Mouse (Mus musculus) lung, postnatal 0 days (tissue): ENCODE measurements around the gene Hoxc8. TPM values are rescaled to one million over a fixed set of nuclear protein-coding genes. Genes with fewer than 3 reads are reported as not detected.

Source experiments
- ATAC-seq: fragments of 200-750 bp; cut with Nextera tagmentation; 2 replicates; pipeline ENCODE4 v1.8.0; 2017; ENCODE audit warnings: moderate library complexity
- DNase-seq: peaks from one replicate; pipeline ENCODE4 v3.0.0-alpha.2; 2016; ENCODE audit warnings: low spot score
- H3K27ac ChIP-seq: fragments of 300-500 bp; sonication (generic); 2 replicates; pipeline ENCODE4 v1.5.1; 2014; ENCODE audit warnings: antibody characterized with exemption, mild to moderate bottlenecking, low read length, mixed read lengths
- H3K27me3 ChIP-seq: fragments of 300-500 bp; sonication (generic); replicated peaks from 2 replicates; pipeline ENCODE4 v1.6.1; 2014; ENCODE audit warnings: low read length, mixed read lengths; ENCODE audit not compliant: insufficient read depth
- H3K36me3 ChIP-seq: fragments of 300-500 bp; sonication (generic); 2 replicates; pipeline ENCODE4 v1.6.1; 2014; ENCODE audit warnings: low read length, mixed read lengths; ENCODE audit not compliant: insufficient read depth
- H3K4me1 ChIP-seq: fragments of 300-500 bp; sonication (generic); 2 replicates; pipeline ENCODE4 v1.6.1; 2014; ENCODE audit warnings: antibody characterized with exemption, low read depth, low read length, mixed read lengths; ENCODE audit not compliant: insufficient read depth
- H3K4me2 ChIP-seq: fragments of 300-500 bp; sonication (generic); replicated peaks from 2 replicates; pipeline ENCODE4 v1.6.1; 2014; ENCODE audit warnings: low read depth, mild to moderate bottlenecking, low read length, moderate library complexity, mixed read lengths
- H3K4me3 ChIP-seq: fragments of 300-500 bp; sonication (generic); 2 replicates; pipeline ENCODE4 v1.5.1; 2014; ENCODE audit warnings: low read depth, low read length
- H3K9ac ChIP-seq: fragments of 300-500 bp; sonication (generic); replicated peaks from 2 replicates; pipeline ENCODE4 v1.6.1; 2014; ENCODE audit warnings: low read depth, mild to moderate bottlenecking
- H3K9me3 ChIP-seq: fragments of 300-500 bp; sonication (generic); 2 replicates; pipeline ENCODE4 v1.6.1; 2016; ENCODE audit warnings: low read length, mixed read lengths
- CTCF ChIP-seq: IDR thresholded peaks from 2 replicates; pipeline ENCODE4 v1.5.1; 2016; ENCODE audit warnings: antibody characterized with exemption, mild to moderate bottlenecking
- EP300 ChIP-seq: IDR thresholded peaks from 2 replicates; pipeline ENCODE4 v1.6.1; 2016; ENCODE audit warnings: antibody characterized with exemption, mild to moderate bottlenecking, control low read depth
- WGBS: fragments of 180-500 bp; shearing (Covaris S2); extraction: QIAGEN DNeasy Blood & Tissue Kit; methylation state at CpG from one replicate; pipeline ENCODE4 v1.1.7; 2014; 5-methylcytosine and 5-hydroxymethylcytosine counted together
- polyA plus RNA-seq: library from polyadenylated mRNA; unstranded; fragments of >200 nt; fragmentation: Nextera tagmentation; extraction: Ambion mirVana; gene quantifications from 2 replicates; pipeline ENCODE4 v1.2.1, GENCODE M21; 2015

The Hoxc8 gene
- polyA plus RNA-seq, 1 experiment from 2014 or later, result not detected

- ATAC-seq, result no peak
- WGBS, result 14% methylated on average over 19 of the region's 19 CpGs
- no peak for DNase-seq
- H3K9ac ChIP-seq, result no peak overlapping the region
- TF ChIP-seq CTCF (no peak), EP300 (no peak)
- H3K4me1 ChIP-seq, result no peaks in the 10 kb centered on the region
- peaks cover 95% of the 10 kb centered on the region for H3K27me3 ChIP-seq
- no peak overlapping the region for H3K4me3 ChIP-seq
- no peak overlapping the region for H3K27ac ChIP-seq
- no peaks in the 10 kb centered on the region for H3K9me3 ChIP-seq
- H3K36me3 ChIP-seq, result no peaks in the 10 kb centered on the region
- H3K4me2 ChIP-seq, result no peak overlapping the region
These were observed 25.2 kb downstream of the Hoxc8 start for GRCm38 (mm10) chr15:103015406-103016166.

- H3K27ac ChIP-seq, result no peak within 1 kb of the TSS
- no peak for TF ChIP-seq EP300
- TF ChIP-seq CTCF, result no peak
- DNase-seq (no peak), ATAC-seq (no peak)
- no peak within 1 kb of the TSS for H3K4me3 ChIP-seq
- WGBS, result 31% methylated on average over 9 of the region's 9 CpGs
- no peak within 1 kb of the TSS for H3K9ac ChIP-seq
- H3K27me3 ChIP-seq, result peaks cover 90% of the 10 kb centered on the region
- H3K9me3 ChIP-seq, result no peaks in the 10 kb centered on the region
- no peak within 1 kb of the TSS for H3K4me2 ChIP-seq
- H3K4me1 ChIP-seq, result no peaks in the 10 kb centered on the region
- H3K36me3 ChIP-seq, result no peaks in the 10 kb centered on the region
These were observed 28.2 kb downstream of the Hoxc8 start, which contains the start of gene Hoxc4 for GRCm38 (mm10) chr15:103018636-103019035. Gene Hoxc4 (plus strand): TSS chr15:103018934.

- no peak for DNase-seq
- Histone ChIP-seq H3K36me3 (no peaks in the 10 kb centered on the region), H3K4me3 (no peak overlapping the region), H3K27me3 (peaks cover 86% of the 10 kb centered on the region), H3K9me3 (no peaks in the 10 kb centered on the region), H3K4me2 (no peak overlapping the region), H3K27ac (no peak overlapping the region), H3K4me1 (no peaks in the 10 kb centered on the region), H3K9ac (no peak overlapping the region)
- TF ChIP-seq CTCF (no peak), EP300 (no peak)
- 4% methylated on average over 8 of the region's 8 CpGs for WGBS
- no peak for ATAC-seq
These were observed 30.6 kb downstream of the Hoxc8 start for GRCm38 (mm10) chr15:103020899-103021418.

GRCm38 (mm10) chr15:103021544-103021943 is 31.1 kb downstream of the Hoxc8 start:
- ATAC-seq (no peak), DNase-seq (no peak)
- H3K4me2 ChIP-seq, result no peak overlapping the region
- TF ChIP-seq EP300, result no peak
- TF ChIP-seq CTCF, result no peak
- no peak overlapping the region for H3K27ac ChIP-seq
- H3K4me1 ChIP-seq, result no peaks in the 10 kb centered on the region
- H3K36me3 ChIP-seq, result no peaks in the 10 kb centered on the region
- whole genome bisulfite sequencing, result 10% methylated on average over 8 of the region's 8 CpGs
- H3K9me3 ChIP-seq, result no peaks in the 10 kb centered on the region
- H3K27me3 ChIP-seq, result peaks cover 86% of the 10 kb centered on the region
- no peak overlapping the region for H3K9ac ChIP-seq
- no peak overlapping the region for H3K4me3 ChIP-seq

GRCm38 (mm10) chr15:103024131-103024530 is 33.7 kb downstream of the Hoxc8 start:
- ATAC-seq (no peak), DNase-seq (no peak)
- TF ChIP-seq EP300, result no peak
- no peak for TF ChIP-seq CTCF
- no peaks in the 10 kb centered on the region for H3K4me1 ChIP-seq
- no peak overlapping the region for H3K4me2 ChIP-seq
- H3K27me3 ChIP-seq, result peaks cover 81% of the 10 kb centered on the region
- no peaks in the 10 kb centered on the region for H3K9me3 ChIP-seq
- H3K36me3 ChIP-seq, result no peaks in the 10 kb centered on the region
- H3K4me3 ChIP-seq, result no peak overlapping the region
- 11% methylated on average over 2 of the region's 2 CpGs for WGBS
- H3K27ac ChIP-seq, result no peak overlapping the region
- H3K9ac ChIP-seq, result no peak overlapping the region

DNA sequence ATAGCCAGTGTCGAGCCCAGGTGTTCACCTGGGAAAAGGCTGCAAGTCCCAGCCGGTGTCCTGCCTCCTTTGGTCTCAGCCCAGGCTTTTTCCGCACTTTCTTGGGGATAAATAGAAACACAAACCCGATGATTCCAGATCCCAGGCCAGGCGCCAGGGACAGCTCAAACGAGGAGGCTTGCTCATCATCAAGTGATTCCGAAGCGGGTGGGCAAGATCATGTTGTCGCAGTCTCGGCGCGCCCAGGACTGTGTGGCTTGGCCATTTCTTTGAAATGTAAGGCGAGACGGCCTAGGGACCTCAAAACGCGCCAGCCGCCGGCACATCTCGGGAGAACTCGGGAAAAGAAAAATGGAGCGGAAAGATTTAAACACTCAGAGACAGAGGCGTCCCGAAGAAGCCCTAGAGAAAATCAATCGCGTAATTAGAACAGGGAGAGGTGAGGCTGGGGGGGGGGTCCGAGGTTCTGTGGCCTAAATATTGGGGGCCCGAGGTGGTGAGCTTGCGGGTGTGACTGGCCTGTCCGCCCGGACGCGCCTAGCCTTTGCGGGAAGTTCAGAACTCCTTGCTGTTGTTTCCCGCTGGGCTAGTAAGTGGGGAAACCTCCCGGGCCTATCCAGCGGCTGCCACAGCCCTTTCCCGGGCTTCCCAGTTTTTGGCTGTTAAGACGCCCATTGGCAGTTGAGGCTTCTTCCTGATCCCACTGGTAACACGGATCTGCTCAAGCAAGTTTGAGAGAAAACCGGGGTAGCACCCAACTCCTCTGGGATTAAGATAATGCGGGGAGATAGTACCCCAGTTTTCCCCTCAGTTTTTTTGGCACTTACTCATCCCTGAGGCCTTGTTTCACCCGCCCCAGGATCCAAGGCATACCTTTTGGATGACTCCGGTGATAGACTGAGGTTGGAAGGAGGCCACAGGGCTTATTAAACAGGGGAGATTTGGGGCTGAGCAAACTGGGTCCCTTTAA is 37.1 kb downstream of the Hoxc8 start:
- H3K36me3 ChIP-seq, result no peaks in the 10 kb centered on the region
- TF ChIP-seq CTCF, result no peak
- no peak for TF ChIP-seq EP300

More for the DNA sequence above, 37.1 kb downstream of the Hoxc8 start:
- no peaks in the 10 kb centered on the region for H3K9me3 ChIP-seq
- WGBS, result 8% methylated on average over 43 of the region's 43 CpGs
- DNase-seq (no peak), ATAC-seq (no peak)
- H3K4me1 ChIP-seq, result no peaks in the 10 kb centered on the region
- no peak overlapping the region for H3K4me3 ChIP-seq
- H3K9ac ChIP-seq, result no peak overlapping the region
- H3K27ac ChIP-seq, result no peak overlapping the region
- no peak overlapping the region for H3K4me2 ChIP-seq
- peaks cover 65% of the 10 kb centered on the region for H3K27me3 ChIP-seq
